Mouse (Mus musculus) ES-Bruce4 (cell line): ENCODE results near the gene Dnah6. TPM values are rescaled to one million over a fixed set of nuclear protein-coding genes. Genes with fewer than 3 reads are reported as not detected.

Source experiments
- H3K27ac ChIP-seq: 2 replicates; pipeline ENCODE4 v1.5.1; 2012; ENCODE audit warnings: low read length, inconsistent platforms; ENCODE audit not compliant: insufficient read depth
- H3K27me3 ChIP-seq: 2 replicates; pipeline ENCODE4 v1.6.1; 2012; ENCODE audit warnings: mild to moderate bottlenecking, low read length, inconsistent platforms; ENCODE audit not compliant: control insufficient read depth, poor library complexity, insufficient read depth, severe bottlenecking
- H3K36me3 ChIP-seq: 2 replicates; pipeline ENCODE4 v1.6.1; 2012; ENCODE audit warnings: inconsistent platforms, mild to moderate bottlenecking, low read length, moderate library complexity; ENCODE audit not compliant: control insufficient read depth, poor library complexity, insufficient read depth, severe bottlenecking
- H3K4me1 ChIP-seq: one replicate; pipeline ENCODE4 v1.8.1; 2011; ENCODE audit warnings: low read length; ENCODE audit not compliant: control insufficient read depth, insufficient read depth
- H3K4me3 ChIP-seq: 2 replicates; pipeline ENCODE4 v1.5.1; 2011; ENCODE audit warnings: low read depth, mild to moderate bottlenecking, low read length
- H3K9ac ChIP-seq: 2 replicates; pipeline ENCODE4 v1.6.1; 2012; ENCODE audit warnings: low read depth, mild to moderate bottlenecking, inconsistent platforms; ENCODE audit not compliant: poor library complexity, severe bottlenecking
- H3K9me3 ChIP-seq: replicated peaks from 2 replicates; pipeline ENCODE4 v1.6.1; 2012; ENCODE audit warnings: mild to moderate bottlenecking, low read length, inconsistent platforms; ENCODE audit not compliant: control insufficient read depth, poor library complexity, insufficient read depth, severe bottlenecking
- CTCF ChIP-seq: IDR thresholded peaks from one replicate; pipeline ENCODE4 v1.8.1; 2011; ENCODE audit warnings: low read depth, low read length
- EP300 ChIP-seq: IDR thresholded peaks from 2 replicates; pipeline ENCODE4 v1.6.1; 2011; ENCODE audit warnings: low read depth, low read length; ENCODE audit not compliant: insufficient read depth
- POLR2A ChIP-seq: IDR thresholded peaks from one replicate; pipeline ENCODE4 v1.8.1; 2011; ENCODE audit warnings: low read length; ENCODE audit not compliant: insufficient read depth
- polyA plus RNA-seq: library from polyadenylated mRNA; stranded (reverse); fragments of >200 nt; gene quantifications from 2 replicates; pipeline ENCODE4 v1.2.4, GENCODE M21; 2011; ENCODE audit warnings: low read depth; ENCODE audit not compliant: missing spikeins, insufficient read depth, insufficient read length

Dnah6 gene
- polyA plus RNA-seq, 1 experiment = not detected

GRCm38 (mm10) chr6:73182006-73182405, 39.4 kb downstream of the Dnah6 start:
- TF ChIP-seq CTCF = no peak
- TF ChIP-seq EP300 = no peak
- no peak for TF ChIP-seq POLR2A

GRCm38 (mm10) chr6:73175156-73175555, 46.3 kb downstream of the Dnah6 start:
- Histone ChIP-seq H3K27ac (no peak overlapping the region), H3K27me3 (no peaks in the 10 kb centered on the region), H3K9me3 (no peaks in the 10 kb centered on the region), H3K4me3 (no peak overlapping the region), H3K9ac (no peak overlapping the region), H3K4me1 (no peaks in the 10 kb centered on the region), H3K36me3 (no peaks in the 10 kb centered on the region)
- TF ChIP-seq CTCF = no peak
- TF ChIP-seq POLR2A = no peak
- no peak for TF ChIP-seq EP300

More at GRCm38 (mm10) chr6:73182006-73182405, 39.4 kb downstream of the Dnah6 start:
- Histone ChIP-seq H3K36me3 (no peaks in the 10 kb centered on the region), H3K4me3 (no peak overlapping the region), H3K27ac (no peak overlapping the region), H3K27me3 (no peaks in the 10 kb centered on the region), H3K9ac (no peak overlapping the region), H3K9me3 (no peaks in the 10 kb centered on the region), H3K4me1 (no peaks in the 10 kb centered on the region)

GRCm38 (mm10) chr6:73167230-73167629, 54.2 kb downstream of the Dnah6 start:
- Histone ChIP-seq H3K36me3 (no peaks in the 10 kb centered on the region), H3K9ac (no peak overlapping the region), H3K4me1 (no peaks in the 10 kb centered on the region), H3K27me3 (no peaks in the 10 kb centered on the region; the same call in 1 of the 2 replicates), H3K9me3 (no peaks in the 10 kb centered on the region), H3K4me3 (no peak overlapping the region), H3K27ac (no peak overlapping the region)
- TF ChIP-seq EP300 (no peak), CTCF (no peak), POLR2A (no peak)

- Histone ChIP-seq H3K4me1 (no peaks in the 10 kb centered on the region), H3K27ac (no peak overlapping the region), H3K36me3 (no peaks in the 10 kb centered on the region), H3K27me3 (no peaks in the 10 kb centered on the region; the same call in 1 of the 2 replicates), H3K9me3 (no peaks in the 10 kb centered on the region), H3K4me3 (no peak overlapping the region), H3K9ac (no peak overlapping the region)
- no peak for TF ChIP-seq CTCF
- TF ChIP-seq POLR2A = no peak
- no peak for TF ChIP-seq EP300
Measured at GRCm38 (mm10) chr6:73162958-73163357, 58.5 kb downstream of the Dnah6 start.

GRCm38 (mm10) chr6:73161338-73161737, 60.1 kb downstream of the Dnah6 start:
- Histone ChIP-seq H3K27me3 (no peaks in the 10 kb centered on the region; the same call in 1 of the 2 replicates), H3K9me3 (no peaks in the 10 kb centered on the region), H3K36me3 (no peaks in the 10 kb centered on the region), H3K9ac (no peak overlapping the region), H3K27ac (no peak overlapping the region), H3K4me1 (no peaks in the 10 kb centered on the region), H3K4me3 (no peak overlapping the region)
- TF ChIP-seq POLR2A (no peak), CTCF (no peak), EP300 (no peak)

- Histone ChIP-seq H3K9ac (no peak overlapping the region), H3K27me3 (no peaks in the 10 kb centered on the region), H3K4me3 (no peak overlapping the region)
Measured at GRCm38 (mm10) chr6:73155455-73155854, 66.0 kb downstream of the Dnah6 start.

More at GRCm38 (mm10) chr6:73155455-73155854, 66.0 kb downstream of the Dnah6 start:
- H3K4me1 ChIP-seq = no peaks in the 10 kb centered on the region
- no peaks in the 10 kb centered on the region for H3K36me3 ChIP-seq
- TF ChIP-seq CTCF = no peak
- TF ChIP-seq EP300 = no peak
- no peak for TF ChIP-seq POLR2A
- H3K27ac ChIP-seq = no peak overlapping the region
- no peaks in the 10 kb centered on the region for H3K9me3 ChIP-seq
